Mouse (Mus musculus): Measurements from ENCODE around the gene Sh3rf3. TPM values are rescaled to one million over a fixed set of nuclear protein-coding genes. Genes with fewer than 3 reads are reported as not detected.
"Not testable (repeated sequence)": the region's sequence is repeated elsewhere in the genome, so short reads cannot be mapped to it uniquely, and the experiment has no call there.

Gene Sh3rf3
- polyA plus RNA-seq, 1 experiment from 2014 or later: not detected

DNA sequence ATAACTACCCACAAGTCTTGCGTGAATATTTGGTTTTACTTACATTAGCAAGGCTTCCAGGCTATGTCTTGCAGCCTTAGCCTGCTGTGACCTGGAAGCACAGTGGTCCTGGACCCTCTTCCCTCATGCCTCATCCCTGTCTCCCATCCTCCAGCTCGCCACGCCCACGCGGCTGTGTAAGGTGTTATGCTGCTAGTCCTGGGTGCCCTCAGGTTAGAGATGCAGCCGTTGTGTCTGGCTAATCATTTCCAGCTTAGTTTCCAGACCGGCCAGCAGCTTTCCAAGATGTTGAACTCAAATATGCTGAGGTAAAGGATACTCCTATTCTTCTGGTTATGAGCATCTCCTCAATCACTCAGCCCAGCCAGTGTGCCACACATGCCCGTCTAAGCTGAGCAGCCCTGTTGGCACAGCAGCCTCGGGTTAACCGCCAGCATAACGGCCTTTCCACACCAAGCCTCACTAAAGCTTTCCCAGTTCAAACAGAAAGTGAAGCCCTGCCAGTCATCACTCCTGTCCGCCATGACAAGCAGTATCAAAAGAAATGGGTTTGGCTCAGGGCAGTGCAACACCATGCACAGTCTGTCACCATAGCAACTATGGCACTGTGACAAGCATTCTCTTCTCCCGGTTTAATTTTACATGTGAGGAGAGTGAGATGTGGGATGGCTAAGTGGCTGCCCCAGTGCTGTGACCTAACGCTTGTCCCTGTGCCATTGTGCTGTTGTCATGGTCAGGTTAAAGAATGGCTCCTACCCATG lies 276.9 kb downstream of the Sh3rf3 start:
- ATAC-seq: no peak
- no peak overlapping the region for H3K4me2 ChIP-seq (ENCODE audit: low read depth, low read length)
- no peak overlapping the region for H3K27ac ChIP-seq (ENCODE audit: low read depth)
- H3K9ac ChIP-seq (replicated peaks): no peak overlapping the region
- no peaks in the 10 kb centered on the region for H3K36me3 ChIP-seq (replicated peaks; ENCODE audit: insufficient read depth, low read length)
- 71% methylated on average over 14 of the region's 14 CpGs for WGBS (ENCODE audit: insufficient replicate concordance)
- H3K4me1 ChIP-seq (ENCODE audit: insufficient read depth): no peaks in the 10 kb centered on the region
- no peak overlapping the region for H3K4me3 ChIP-seq (ENCODE audit: low read depth, low read length)
- no peaks in the 10 kb centered on the region for H3K9me3 ChIP-seq (ENCODE audit: low read length)
- H3K27me3 ChIP-seq (ENCODE audit: insufficient read depth, low read length): no peaks in the 10 kb centered on the region
- no peak for DNase-seq
- TF ChIP-seq CTCF (IDR thresholded peaks at IDR 0.05; ENCODE audit: low read depth) (no peak), EP300 (IDR thresholded peaks at IDR 0.05; ENCODE audit: low read depth) (no peak)

- ATAC-seq: no peak
- Histone ChIP-seq H3K27ac (ENCODE audit: low read depth) (no peak overlapping the region), H3K36me3 (replicated peaks; ENCODE audit: insufficient read depth, low read length) (no peaks in the 10 kb centered on the region), H3K9me3 (ENCODE audit: low read length) (no peaks in the 10 kb centered on the region), H3K27me3 (ENCODE audit: insufficient read depth, low read length) (no peaks in the 10 kb centered on the region), H3K4me1 (ENCODE audit: insufficient read depth) (no peaks in the 10 kb centered on the region), H3K9ac (replicated peaks) (no peak overlapping the region), H3K4me3 (ENCODE audit: low read depth, low read length) (no peak overlapping the region), H3K4me2 (ENCODE audit: low read depth, low read length) (no peak overlapping the region)
- 73% methylated on average over 7 of the region's 7 CpGs for WGBS (ENCODE audit: insufficient replicate concordance)
- DNase-seq: no peak
- TF ChIP-seq CTCF (IDR thresholded peaks at IDR 0.05; ENCODE audit: low read depth): no peak
- TF ChIP-seq EP300 (IDR thresholded peaks at IDR 0.05; ENCODE audit: low read depth): no peak
These were observed 277.4 kb downstream of the Sh3rf3 start for GRCm38 (mm10) chr10:59090622-59090971.

- Histone ChIP-seq H3K9ac (replicated peaks) (no peak overlapping the region), H3K36me3 (replicated peaks; ENCODE audit: insufficient read depth, low read length) (no peaks in the 10 kb centered on the region), H3K4me3 (ENCODE audit: low read depth, low read length) (no peak overlapping the region), H3K4me1 (ENCODE audit: insufficient read depth) (no peaks in the 10 kb centered on the region), H3K27me3 (ENCODE audit: insufficient read depth, low read length) (no peaks in the 10 kb centered on the region), H3K27ac (ENCODE audit: low read depth) (no peak overlapping the region), H3K9me3 (ENCODE audit: low read length) (no peaks in the 10 kb centered on the region), H3K4me2 (ENCODE audit: low read depth, low read length) (no peak overlapping the region)
- 79% methylated on average over 8 of the region's 8 CpGs for WGBS (ENCODE audit: insufficient replicate concordance)
- ATAC-seq: no peak
- TF ChIP-seq EP300 (IDR thresholded peaks at IDR 0.05; ENCODE audit: low read depth) (no peak), CTCF (IDR thresholded peaks at IDR 0.05; ENCODE audit: low read depth) (no peak)
- no peak for DNase-seq
These were observed 278.4 kb downstream of the Sh3rf3 start for GRCm38 (mm10) chr10:59091556-59091955.

- no peak overlapping the region for H3K4me3 ChIP-seq (ENCODE audit: low read depth, low read length)
- 83% methylated on average over 7 of the region's 7 CpGs for WGBS (ENCODE audit: insufficient replicate concordance)
- ATAC-seq: no peak
These were observed 278.8 kb downstream of the Sh3rf3 start for GRCm38 (mm10) chr10:59091988-59092387.

GRCm38 (mm10) chr10:59103076-59103475 lies 289.9 kb downstream of the Sh3rf3 start:
- H3K27me3 ChIP-seq (ENCODE audit: insufficient read depth, low read length); H3K4me1 ChIP-seq (ENCODE audit: insufficient read depth); DNase-seq; H3K4me2 ChIP-seq (ENCODE audit: low read depth, low read length); H3K27ac ChIP-seq (ENCODE audit: low read depth); H3K36me3 ChIP-seq (replicated peaks; ENCODE audit: insufficient read depth, low read length); ATAC-seq; H3K4me3 ChIP-seq (ENCODE audit: low read depth, low read length); H3K9ac ChIP-seq (replicated peaks); H3K9me3 ChIP-seq (ENCODE audit: low read length): not testable (repeated sequence)
- 77% methylated on average over 5 of the region's 5 CpGs for WGBS (ENCODE audit: insufficient replicate concordance)

More at GRCm38 (mm10) chr10:59091988-59092387, 278.8 kb downstream of the Sh3rf3 start:
- no peak overlapping the region for H3K4me2 ChIP-seq (ENCODE audit: low read depth, low read length)
- H3K27me3 ChIP-seq (ENCODE audit: insufficient read depth, low read length): no peaks in the 10 kb centered on the region
- H3K27ac ChIP-seq (ENCODE audit: low read depth): no peak overlapping the region
- no peaks in the 10 kb centered on the region for H3K9me3 ChIP-seq (ENCODE audit: low read length)
- DNase-seq: no peak
- TF ChIP-seq CTCF (IDR thresholded peaks at IDR 0.05; ENCODE audit: low read depth) (no peak), EP300 (IDR thresholded peaks at IDR 0.05; ENCODE audit: low read depth) (no peak)
- no peaks in the 10 kb centered on the region for H3K4me1 ChIP-seq (ENCODE audit: insufficient read depth)
- no peak overlapping the region for H3K9ac ChIP-seq (replicated peaks)
- H3K36me3 ChIP-seq (replicated peaks; ENCODE audit: insufficient read depth, low read length): no peaks in the 10 kb centered on the region

DNA sequence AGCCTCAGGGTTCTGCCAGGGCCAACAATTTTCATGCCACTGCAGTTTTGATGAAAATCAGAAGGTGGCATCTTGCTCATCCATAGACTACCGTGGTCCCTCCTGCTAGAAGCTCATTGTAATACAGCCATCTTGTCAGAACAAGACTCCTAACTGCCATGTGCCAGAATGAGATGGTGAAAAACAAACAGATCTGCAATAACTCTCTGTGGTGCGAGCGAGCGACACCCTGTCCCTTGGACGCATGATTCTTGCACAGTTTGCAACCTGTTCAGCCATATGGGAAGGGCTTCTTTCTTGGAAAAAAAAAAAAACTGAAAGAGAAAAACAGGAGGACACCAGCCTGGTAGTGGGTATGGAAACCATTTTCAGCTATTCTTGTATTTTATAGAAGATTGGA lies 291.5 kb downstream of the Sh3rf3 start:
- DNase-seq (no peak), ATAC-seq (no peak)
- H3K9me3 ChIP-seq (ENCODE audit: low read length): no peaks in the 10 kb centered on the region
- H3K4me2 ChIP-seq (ENCODE audit: low read depth, low read length): no peak overlapping the region
- 85% methylated on average over 5 of the region's 5 CpGs for WGBS (ENCODE audit: insufficient replicate concordance)
- H3K4me1 ChIP-seq (ENCODE audit: insufficient read depth): no peaks in the 10 kb centered on the region
- no peak overlapping the region for H3K9ac ChIP-seq (replicated peaks)
- no peak for TF ChIP-seq EP300 (IDR thresholded peaks at IDR 0.05; ENCODE audit: low read depth)
- no peak for TF ChIP-seq CTCF (IDR thresholded peaks at IDR 0.05; ENCODE audit: low read depth)
- no peaks in the 10 kb centered on the region for H3K27me3 ChIP-seq (ENCODE audit: insufficient read depth, low read length)
- H3K36me3 ChIP-seq (replicated peaks; ENCODE audit: insufficient read depth, low read length): no peaks in the 10 kb centered on the region
- H3K4me3 ChIP-seq (ENCODE audit: low read depth, low read length): no peak overlapping the region
- H3K27ac ChIP-seq (ENCODE audit: low read depth): no peak overlapping the region
